Mouse (Mus musculus): ENCODE results near the gene Hap1.
"Not testable (repeated sequence)": the region's sequence is repeated elsewhere in the genome, so short reads cannot be mapped to it uniquely, and the experiment has no call there.

Hap1 gene

GRCm38 (mm10) chr11:100389931-100390445, 34.1 kb upstream of the Hap1 start:
- no peak for DNase-seq (ENCODE audit: low spot score)

GRCm38 (mm10) chr11:100388588-100388987, 32.7 kb upstream of the Hap1 start:
- no peak for DNase-seq (ENCODE audit: low spot score)

- no peak for DNase-seq (ENCODE audit: low spot score)
Measured at GRCm38 (mm10) chr11:100387589-100388375, 31.9 kb upstream of the Hap1 start.

- no peak for DNase-seq (ENCODE audit: low spot score)
Measured at GRCm38 (mm10) chr11:100387111-100387510, 31.2 kb upstream of the Hap1 start.

- no peak for DNase-seq (ENCODE audit: low spot score)
Measured at GRCm38 (mm10) chr11:100386586-100386985, 30.7 kb upstream of the Hap1 start.

- no peak for DNase-seq (ENCODE audit: low spot score)
Measured at GRCm38 (mm10) chr11:100385016-100385415, 29.1 kb upstream of the Hap1 start.

- DNase-seq (ENCODE audit: low spot score), result no peak
Measured at GRCm38 (mm10) chr11:100382682-100383081, 26.8 kb upstream of the Hap1 start.

GRCm38 (mm10) chr11:100379311-100379710, 23.4 kb upstream of the Hap1 start:
- no peak for DNase-seq (ENCODE audit: low spot score)

GRCm38 (mm10) chr11:100378446-100378845, 22.5 kb upstream of the Hap1 start:
- no peak for DNase-seq (ENCODE audit: low spot score)

GRCm38 (mm10) chr11:100377989-100378388, 22.1 kb upstream of the Hap1 start:
- no peak for DNase-seq (ENCODE audit: low spot score)

GRCm38 (mm10) chr11:100376746-100377389, 20.9 kb upstream of the Hap1 start:
- no peak for DNase-seq (ENCODE audit: low spot score)

GRCm38 (mm10) chr11:100376005-100376404, 20.1 kb upstream of the Hap1 start:
- no peak for DNase-seq (ENCODE audit: low spot score)

GRCm38 (mm10) chr11:100375127-100375526, 19.2 kb upstream of the Hap1 start:
- DNase-seq (ENCODE audit: low spot score), result no peak

GRCm38 (mm10) chr11:100371981-100372558, 16.1 kb upstream of the Hap1 start:
- no peak for DNase-seq (ENCODE audit: low spot score)

GRCm38 (mm10) chr11:100369822-100370221, 13.9 kb upstream of the Hap1 start:
- no peak for DNase-seq (ENCODE audit: low spot score)

GRCm38 (mm10) chr11:100369145-100369544, 13.2 kb upstream of the Hap1 start:
- DNase-seq (ENCODE audit: low spot score), result no peak

- peak; percentile 78 for DNase-seq (ENCODE audit: low spot score)
Measured at GRCm38 (mm10) chr11:100362979-100363562, 7.1 kb upstream of the Hap1 start.

GRCm38 (mm10) chr11:100362209-100362978, 6.5 kb upstream of the Hap1 start:
- peak; percentile 90 for DNase-seq (ENCODE audit: low spot score)

GRCm38 (mm10) chr11:100361059-100361458, 5.1 kb upstream of the Hap1 start:
- DNase-seq (ENCODE audit: low spot score), result not testable (repeated sequence)

GRCm38 (mm10) chr11:100360175-100360574, 4.2 kb upstream of the Hap1 start:
- DNase-seq (ENCODE audit: low spot score), result no peak

GRCm38 (mm10) chr11:100357408-100357807, 1.5 kb upstream of the Hap1 start:
- peak; percentile 26 for DNase-seq (ENCODE audit: low spot score)

- peak; percentile 48 for DNase-seq (ENCODE audit: low spot score)
Measured at GRCm38 (mm10) chr11:100356819-100357211, 887 bp upstream of the Hap1 start.
